Mouse (Mus musculus) heart, postnatal 0 days (tissue): ENCODE data around the gene Trpv4.

Source experiments
- CTCF ChIP-seq: IDR thresholded peaks from 2 replicates; pipeline ENCODE4 v1.5.1; 2016; ENCODE audit warnings: antibody characterized with exemption, control low read depth, low read depth
- EP300 ChIP-seq: IDR thresholded peaks from 2 replicates; pipeline ENCODE4 v1.6.1; 2016; ENCODE audit warnings: antibody characterized with exemption, low read depth

GRCm38 (mm10) chr5:114572997-114573396 is 85.2 kb downstream of the Trpv4 start:
- TF ChIP-seq CTCF (no peak), EP300 (no peak)
